Mouse (Mus musculus) hindbrain, embryonic 13.5 days (tissue): Measurements from ENCODE around the gene Dph6. TPM values are rescaled to one million over a fixed set of nuclear protein-coding genes. Genes with fewer than 3 reads are reported as not detected.

ENCODE experiments used
- ATAC-seq: fragments of 200-750 bp; cut with Nextera tagmentation; 2 replicates; pipeline ENCODE4 v1.8.0; 2017; ENCODE audit warnings: moderate TSS enrichment; ENCODE audit not compliant: low FRiP score
- H3K27ac ChIP-seq: fragments of 300-500 bp; sonication (generic); 2 replicates; pipeline ENCODE4 v1.5.1; 2015; ENCODE audit warnings: inconsistent platforms, mild to moderate bottlenecking, moderate library complexity
- H3K27me3 ChIP-seq: fragments of 300-500 bp; sonication (generic); 2 replicates; pipeline ENCODE4 v1.6.1; 2015; ENCODE audit warnings: mild to moderate bottlenecking, inconsistent platforms
- H3K36me3 ChIP-seq: fragments of 300-500 bp; sonication (generic); 2 replicates; pipeline ENCODE4 v1.6.1; 2015; ENCODE audit warnings: mild to moderate bottlenecking, inconsistent platforms
- H3K4me1 ChIP-seq: fragments of 300-500 bp; sonication (generic); replicated peaks from 2 replicates; pipeline ENCODE4 v1.6.1; 2015; ENCODE audit warnings: inconsistent platforms
- H3K4me2 ChIP-seq: fragments of 300-500 bp; sonication (generic); 2 replicates; pipeline ENCODE4 v1.6.1; 2015; ENCODE audit warnings: inconsistent platforms, mild to moderate bottlenecking, moderate library complexity
- H3K4me3 ChIP-seq: fragments of 300-500 bp; sonication (generic); 2 replicates; pipeline ENCODE4 v1.5.1; 2015; ENCODE audit warnings: mild to moderate bottlenecking, inconsistent platforms
- H3K9ac ChIP-seq: fragments of 300-500 bp; sonication (generic); 2 replicates; pipeline ENCODE4 v1.6.1; 2015; ENCODE audit warnings: mild to moderate bottlenecking, inconsistent platforms
- H3K9me3 ChIP-seq: fragments of 300-500 bp; sonication (generic); 2 replicates; pipeline ENCODE4 v1.6.1; 2016; ENCODE audit warnings: inconsistent platforms
- WGBS: fragments of 180-500 bp; shearing (Covaris S2); methylation state at CpG from one replicate; pipeline ENCODE4 v1.1.7; 2015; 5-methylcytosine and 5-hydroxymethylcytosine counted together
- polyA plus RNA-seq: library from polyadenylated mRNA; unstranded; fragments of >200 nt; fragmentation: Nextera tagmentation; extraction: Ambion mirVana; gene quantifications from 2 replicates; pipeline ENCODE4 v1.2.1, GENCODE M21; 2015

Dph6 gene
- polyA plus RNA-seq, 1 experiment from 2014 or later = 13.3 TPM

DNA sequence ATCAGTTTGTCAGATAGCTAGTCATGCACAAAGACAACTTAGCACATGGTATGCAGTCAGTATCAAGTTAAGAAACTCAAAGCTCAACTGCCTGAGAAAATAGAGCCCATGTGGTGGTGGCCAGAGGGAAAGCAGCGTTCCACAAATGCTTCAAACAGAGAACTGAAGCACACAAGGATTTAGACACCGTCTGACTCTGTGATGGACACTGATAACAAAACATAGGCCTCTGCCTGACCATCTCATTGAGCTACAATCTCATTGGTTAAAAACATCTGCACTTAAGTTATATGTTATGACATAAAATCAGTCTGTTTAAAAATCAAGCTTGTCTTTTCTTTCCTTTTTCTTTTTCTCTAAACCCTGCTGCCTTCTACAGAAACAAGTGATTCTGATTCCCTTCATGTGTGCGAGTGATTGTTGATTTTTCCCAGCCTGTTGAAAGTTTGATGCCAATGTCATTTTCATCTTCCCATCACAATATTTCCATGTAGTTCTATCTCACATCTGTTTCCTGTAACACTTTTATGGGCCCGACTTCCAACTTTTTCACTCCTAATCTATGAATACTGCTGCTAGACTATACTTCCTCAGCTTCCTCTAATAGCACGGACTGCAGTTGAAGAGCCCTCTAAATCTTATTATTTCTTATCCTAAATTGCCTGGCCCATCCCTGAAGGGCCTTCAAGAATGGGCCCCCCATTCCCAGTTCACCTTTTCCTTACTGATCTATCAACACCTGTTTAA is 123.6 kb downstream of the Dph6 start:
- Histone ChIP-seq H3K4me3 (no peak overlapping the region), H3K36me3 (0 out of 2 replicates have a peak, but pooled peaks cover 3% of the 10 kb centered on the region), H3K27me3 (no peaks in the 10 kb centered on the region), H3K4me2 (no peak overlapping the region), H3K9me3 (no peaks in the 10 kb centered on the region), H3K27ac (no peak overlapping the region), H3K4me1 (no peaks in the 10 kb centered on the region), H3K9ac (no peak overlapping the region)
- no peak for ATAC-seq
- WGBS = 88% methylated on average over 5 of the region's 5 CpGs

GRCm38 (mm10) chr2:114520414-114520813 is 134.3 kb downstream of the Dph6 start:
- no peaks in the 10 kb centered on the region; the same call in 1 of the 2 replicates for H3K36me3 ChIP-seq
- H3K9ac ChIP-seq = no peak overlapping the region
- no peak overlapping the region for H3K27ac ChIP-seq
- H3K27me3 ChIP-seq = no peaks in the 10 kb centered on the region
- 90% methylated on average over 5 of the region's 5 CpGs for WGBS
- no peak overlapping the region for H3K4me3 ChIP-seq
- no peaks in the 10 kb centered on the region for H3K4me1 ChIP-seq
- no peaks in the 10 kb centered on the region for H3K9me3 ChIP-seq
- no peak for ATAC-seq
- H3K4me2 ChIP-seq = no peak overlapping the region

DNA sequence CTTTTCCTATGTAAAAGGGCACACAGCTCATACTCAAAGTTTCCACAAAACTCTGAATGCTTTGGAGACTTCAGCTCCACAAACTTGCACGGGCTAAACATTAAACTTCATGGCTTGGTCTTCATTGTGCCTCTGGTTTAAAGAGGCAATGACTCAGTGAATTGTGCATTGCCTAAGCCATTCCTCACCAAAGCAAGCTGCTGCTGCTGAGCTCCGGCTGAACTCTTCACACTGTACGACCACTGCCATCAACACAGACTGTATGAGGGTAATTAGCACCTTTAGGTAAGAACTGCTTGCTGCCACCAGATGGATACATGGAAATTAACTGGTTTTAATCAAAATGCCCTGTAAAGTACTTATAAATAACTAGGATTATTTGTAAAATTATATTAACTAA is 134.9 kb downstream of the Dph6 start:
- no peaks in the 10 kb centered on the region for H3K27me3 ChIP-seq
- H3K9ac ChIP-seq = no peak overlapping the region
- no peak for ATAC-seq
- H3K4me3 ChIP-seq = no peak overlapping the region
- WGBS = 81% methylated on average over 3 of the region's 3 CpGs
- no peak overlapping the region for H3K27ac ChIP-seq
- no peaks in the 10 kb centered on the region for H3K4me1 ChIP-seq
- H3K36me3 ChIP-seq = no peaks in the 10 kb centered on the region; the same call in 1 of the 2 replicates
- H3K9me3 ChIP-seq = no peaks in the 10 kb centered on the region
- no peak overlapping the region for H3K4me2 ChIP-seq

- Histone ChIP-seq H3K9ac (no peak overlapping the region), H3K36me3 (no peaks in the 10 kb centered on the region), H3K4me3 (no peak overlapping the region), H3K9me3 (no peaks in the 10 kb centered on the region), H3K4me2 (no peak overlapping the region), H3K27me3 (no peaks in the 10 kb centered on the region), H3K4me1 (no peaks in the 10 kb centered on the region; the same call in 1 of the 2 replicates), H3K27ac (no peak overlapping the region)
- no peak for ATAC-seq
- WGBS = 42% methylated on average over 3 of the region's 3 CpGs
Measured at GRCm38 (mm10) chr2:114492398-114492797, 162.4 kb downstream of the Dph6 start.

DNA sequence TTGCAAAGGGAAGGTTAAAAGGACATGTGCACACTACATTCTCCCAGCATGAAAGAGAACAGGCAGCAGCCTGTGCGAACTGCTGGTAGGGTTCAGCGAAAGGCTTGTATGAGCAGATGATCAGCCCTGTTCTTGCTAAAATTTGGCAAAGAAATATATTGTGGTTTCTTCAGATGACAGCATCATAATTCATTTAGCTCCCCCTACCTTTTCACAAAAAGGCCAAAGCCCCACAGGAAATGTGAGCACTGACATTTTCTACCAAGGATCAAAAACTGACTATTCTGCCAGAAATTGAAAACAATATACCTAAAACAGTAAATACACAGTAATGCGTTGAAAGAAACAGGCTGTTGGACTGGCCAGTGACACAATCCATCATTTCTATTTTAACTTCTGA is 162.9 kb downstream of the Dph6 start:
- no peak overlapping the region for H3K9ac ChIP-seq
- H3K4me1 ChIP-seq = no peaks in the 10 kb centered on the region; the same call in 1 of the 2 replicates
- no peak overlapping the region for H3K27ac ChIP-seq
- whole genome bisulfite sequencing = 74% methylated on average over 3 of the region's 3 CpGs
- no peak overlapping the region for H3K4me2 ChIP-seq
- no peak overlapping the region for H3K4me3 ChIP-seq
- no peak for ATAC-seq
- no peaks in the 10 kb centered on the region for H3K9me3 ChIP-seq
- H3K36me3 ChIP-seq = no peaks in the 10 kb centered on the region
- no peaks in the 10 kb centered on the region for H3K27me3 ChIP-seq

GRCm38 (mm10) chr2:114486980-114487379 is 167.8 kb downstream of the Dph6 start:
- Histone ChIP-seq H3K27ac (no peak overlapping the region), H3K4me1 (no peaks in the 10 kb centered on the region), H3K27me3 (no peaks in the 10 kb centered on the region), H3K4me2 (no peak overlapping the region), H3K36me3 (no peaks in the 10 kb centered on the region), H3K4me3 (no peak overlapping the region), H3K9ac (no peak overlapping the region), H3K9me3 (no peaks in the 10 kb centered on the region)
- no peak for ATAC-seq
